Comparison of ENCODE assay signal across 28 mouse cellular contexts in genomic region chr14:28409796-28410347, GRCm38 (mm10).
A peak's percentile ranks its signal among the peaks of the same experiment; 100 is the strongest.
DNase-seq lines count a peak whose midpoint lies in the region; ATAC-seq and TF ChIP-seq lines count a peak whose summit lies in the region.
"Had no signal": no experiment of that assay in that cellular context is flagged by ENCODE, and none has a peak within 500 bp of the region (broad histone marks: within the 10 kb centered on the region; RNA-seq: fewer than 3 reads in every experiment).

No protein-coding gene starts in this region.

- no peak for TF ChIP-seq POLR2A in cortical plate, adult 2 months (IDR thresholded peaks at IDR 0.05; ENCODE audit: extremely low read depth, insufficient read depth, low read length)

- H3K9ac ChIP-seq in limb, embryonic 13.5 days: no peak overlapping the region
- no peak overlapping the region for H3K9ac ChIP-seq in midbrain, embryonic 14.5 days (replicated peaks; ENCODE audit: low read length)
- H3K9ac ChIP-seq: limb, embryonic 15.5 days; liver, embryonic 14.5 days; lung, embryonic 15.5 days; midbrain, embryonic 15.5 days; neural tube, embryonic 12.5 days had no signal

- TF ChIP-seq CTCF in cortical plate, adult 2 months (IDR thresholded peaks at IDR 0.05; ENCODE audit: extremely low read depth, insufficient read depth, low read length): no peak

- no peaks in the 10 kb centered on the region for H3K9me3 ChIP-seq in limb, embryonic 13.5 days
- no peaks in the 10 kb centered on the region for H3K9me3 ChIP-seq in limb, embryonic 10.5 days (replicated peaks)
- no peaks in the 10 kb centered on the region for H3K9me3 ChIP-seq in midbrain, embryonic 14.5 days (ENCODE audit: control insufficient read depth, low read length)
- H3K9me3 ChIP-seq: limb, embryonic 15.5 days; lung, embryonic 15.5 days; midbrain, embryonic 15.5 days; neural tube, embryonic 12.5 days had no signal

- H3K4me3 ChIP-seq in limb, embryonic 13.5 days: no peak overlapping the region
- H3K4me3 ChIP-seq in limb, embryonic 10.5 days: no peak overlapping the region
- H3K4me3 ChIP-seq in cortical plate, adult 2 months (ENCODE audit: insufficient read depth, low read length): no peak overlapping the region
- H3K4me3 ChIP-seq in midbrain, embryonic 14.5 days (replicated peaks; ENCODE audit: low read depth, low read length): no peak overlapping the region
- H3K4me3 ChIP-seq: erythroblast, embryonic 14.5 days; limb, embryonic 15.5 days; lung, embryonic 15.5 days; midbrain, embryonic 15.5 days; neural tube, embryonic 12.5 days had no signal

- H3K27ac ChIP-seq in limb, embryonic 13.5 days: peak overlapping the region; percentile 23; the same call in 1 of the 2 replicates
- H3K27ac ChIP-seq in limb, embryonic 10.5 days: no peak overlapping the region
- 0 out of 2 replicates have a peak overlapping the region, but pooled peaks have one; percentile 35 for H3K27ac ChIP-seq in cortical plate, adult 2 months (ENCODE audit: insufficient read depth, low read length)
- no peak overlapping the region for H3K27ac ChIP-seq in midbrain, embryonic 14.5 days (replicated peaks; ENCODE audit: low read depth, low read length)
- H3K27ac ChIP-seq: limb, embryonic 15.5 days; liver, embryonic 14.5 days; lung, embryonic 15.5 days; neural tube, embryonic 12.5 days had no signal

- no peaks in the 10 kb centered on the region for H3K27me3 ChIP-seq in limb, embryonic 13.5 days
- H3K27me3 ChIP-seq in limb, embryonic 10.5 days (ENCODE audit: low read depth, poor library complexity, severe bottlenecking): 0 out of 2 replicates have a peak, but pooled peaks cover 4% of the 10 kb centered on the region
- no peaks in the 10 kb centered on the region for H3K27me3 ChIP-seq in midbrain, embryonic 14.5 days (ENCODE audit: control insufficient read depth, insufficient read depth, low read length)
- H3K27me3 ChIP-seq: CH12.LX; limb, embryonic 15.5 days; lung, embryonic 15.5 days; midbrain, embryonic 15.5 days; neural tube, embryonic 12.5 days had no signal

- ATAC-seq in limb, embryonic 13.5 days (ENCODE audit: low FRiP score, low read depth): no peak
- ATAC-seq in midbrain, embryonic 14.5 days (ENCODE audit: low FRiP score, low TSS enrichment): no peak
- ATAC-seq: forebrain, embryonic 14.5 days; inflammation-experienced regulatory T-cells, adult 6 months had no signal

- no peaks in the 10 kb centered on the region for H3K36me3 ChIP-seq in limb, embryonic 13.5 days
- no peaks in the 10 kb centered on the region for H3K36me3 ChIP-seq in limb, embryonic 10.5 days
- H3K36me3 ChIP-seq in midbrain, embryonic 14.5 days (ENCODE audit: control insufficient read depth, insufficient read depth, low read length): no peaks in the 10 kb centered on the region
- H3K36me3 ChIP-seq: G1E; limb, embryonic 15.5 days; lung, embryonic 15.5 days; midbrain, embryonic 15.5 days; neural tube, embryonic 12.5 days had no signal

- peak; percentile 79 for DNase-seq in heart, adult 11 months
- DNase-seq in heart, postnatal 14 days: no peak
- DNase-seq in limb, embryonic 10.5 days (ENCODE audit: low spot score): no peak
- DNase-seq in NIH3T3 (ENCODE audit: low read depth): peak; percentile 53
- DNase-seq in urinary bladder, postnatal 10 days (ENCODE audit: low spot score): no peak
- DNase-seq in midbrain, embryonic 14.5 days: no peak
- DNase-seq: adrenal gland, adult 8-10 months; B cell, adult 2 months; cerebellum, adult 9-10 months; gastrocnemius, postnatal 10 days; kidney, adult 8-10 months; kidney, postnatal 25 days; layer of hippocampus, postnatal 36 days; lung, postnatal 4 days; thymus, adult 2 months had no signal

- no peak overlapping the region for H3K4me2 ChIP-seq in limb, embryonic 13.5 days (replicated peaks)
- H3K4me2 ChIP-seq in midbrain, embryonic 14.5 days (ENCODE audit: low read length): no peak overlapping the region
- H3K4me2 ChIP-seq: heart, embryonic 11.5 days; limb, embryonic 15.5 days; lung, embryonic 15.5 days; midbrain, embryonic 15.5 days; neural tube, embryonic 12.5 days had no signal

- H3K4me1 ChIP-seq in limb, embryonic 13.5 days: peaks cover 47% of the 10 kb centered on the region
- H3K4me1 ChIP-seq in limb, embryonic 10.5 days: peaks cover 43% of the 10 kb centered on the region
- peaks cover 4% of the 10 kb centered on the region for H3K4me1 ChIP-seq in cortical plate, adult 2 months (ENCODE audit: control insufficient read depth, insufficient read depth, low read length)
- H3K4me1 ChIP-seq in midbrain, embryonic 14.5 days (ENCODE audit: control insufficient read depth, insufficient read depth, low read length): no peaks in the 10 kb centered on the region
- H3K4me1 ChIP-seq: lung, embryonic 15.5 days had no signal

- 82% methylated on average over 4 of the region's 4 CpGs for WGBS in limb, embryonic 13.5 days
- 95% methylated on average over 4 of the region's 4 CpGs for WGBS in limb, embryonic 10.5 days
- 93% methylated on average over 4 of the region's 4 CpGs for WGBS in midbrain, embryonic 14.5 days

- intact Hi-C loops in heart, postnatal 14 days (cut with DNase I): no loop called here

Comparison
In these comparisons a context has a peak if more than half of its experiments do, and no peak if none do; other contexts are left out.
1. DNase-seq: peak in heart, adult 11 months (single experiment) and NIH3T3 (single experiment); none in heart, postnatal 14 days (0 of 2), limb, embryonic 10.5 days (single experiment), urinary bladder, postnatal 10 days (single experiment) and midbrain, embryonic 14.5 days (single experiment).
2. H3K27ac ChIP-seq: peak in limb, embryonic 13.5 days (single experiment) and cortical plate, adult 2 months (single experiment); none in limb, embryonic 10.5 days (single experiment) and midbrain, embryonic 14.5 days (single experiment).